Mouse (Mus musculus) heart, adult 18-20 months (tissue): ENCODE results near the gene Kmt5a. TPM values are rescaled to one million over a fixed set of nuclear protein-coding genes. Genes with fewer than 3 reads are reported as not detected.
"Not testable (repeated sequence)": the region's sequence is repeated elsewhere in the genome, so short reads cannot be mapped to it uniquely, and the experiment has no call there.

ENCODE experiments used
- DNase-seq, 2 experiments: peaks; one replicate each; pipeline ENCODE4 v3.0.0; 2021 to 2022; ENCODE audit warnings: mixed read lengths in 1 of 2
- total RNA-seq, 2 experiments: library from RNA; stranded (reverse); gene quantifications; 2 replicates each; pipeline ENCODE4 v1.2.3; 2021

Gene Kmt5a
- total RNA-seq, 2 experiments from 2014 or later = 205 to 229 TPM

GRCm38 (mm10) chr5:124445621-124446293, 6.0 kb downstream of the Kmt5a start:
- peak; percentile 55 to 70 for DNase-seq

GRCm38 (mm10) chr5:124446301-124446881, 6.7 kb downstream of the Kmt5a start:
- DNase-seq = peak; percentile 74 to 88

GRCm38 (mm10) chr5:124449494-124449893, 9.8 kb downstream of the Kmt5a start:
- peak; percentile 45 to 52 for DNase-seq

DNA sequence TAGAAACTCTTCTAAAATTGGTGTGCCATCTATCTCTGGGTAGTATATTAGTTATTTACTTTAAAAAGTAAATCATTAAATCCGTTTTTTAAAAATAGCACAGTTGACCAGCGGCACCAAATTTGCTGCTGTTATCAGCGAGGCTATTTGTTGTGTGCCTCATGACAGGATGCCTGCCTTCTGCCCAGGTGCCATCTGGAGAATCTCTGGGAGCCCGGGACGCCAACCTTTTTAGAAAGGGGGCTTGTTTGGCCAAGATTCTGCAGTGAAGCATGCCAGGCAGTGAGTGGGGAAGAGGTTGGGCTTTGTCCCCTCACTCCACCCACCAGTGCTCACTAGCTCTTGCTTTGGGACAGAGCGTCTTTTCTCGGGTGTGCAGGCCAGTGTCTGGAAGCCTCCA, 10.3 kb downstream of the Kmt5a start:
- peak in 1 of 2 experiments; percentile 70 for DNase-seq

GRCm38 (mm10) chr5:124450641-124451340, 11.1 kb downstream of the Kmt5a start:
- DNase-seq = peak in 1 of 2 experiments; percentile 60

DNA sequence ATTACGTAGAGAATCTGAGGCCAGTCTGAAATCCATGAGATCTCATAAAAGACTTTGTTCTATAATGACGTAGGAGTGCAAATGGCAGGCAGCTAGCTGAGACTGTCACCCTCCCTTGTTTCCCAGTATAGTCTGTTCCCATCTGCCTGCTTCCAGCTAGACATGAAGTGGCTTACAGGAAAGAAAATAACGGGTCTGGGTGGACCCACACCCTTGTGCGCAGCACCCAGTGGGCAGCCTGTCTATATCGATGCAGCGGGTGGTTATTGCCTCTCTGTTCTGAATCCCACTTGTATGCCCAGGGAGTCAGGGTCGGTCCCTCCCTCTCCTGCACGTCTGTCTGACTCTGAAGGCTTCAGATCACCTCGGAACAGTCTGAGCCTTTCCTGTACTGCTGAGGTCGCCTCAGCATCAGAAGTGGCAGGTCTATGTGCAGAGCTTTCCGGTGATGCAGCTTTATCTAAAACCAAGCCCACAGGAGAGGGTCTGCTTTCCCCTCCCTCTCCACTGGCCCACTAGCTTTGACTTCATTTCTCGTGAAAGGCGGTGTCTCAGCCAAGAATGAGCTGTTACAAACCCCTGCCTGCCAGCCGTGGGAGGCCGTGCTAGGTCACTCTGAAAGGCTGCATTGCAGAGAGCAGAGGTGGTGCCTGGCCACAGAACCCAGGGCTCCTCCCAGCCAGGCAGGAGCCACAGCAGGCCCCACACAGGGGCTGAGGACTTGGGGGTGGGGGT, 12.9 kb downstream of the Kmt5a start:
- peak; percentile 36 to 39 for DNase-seq

DNA sequence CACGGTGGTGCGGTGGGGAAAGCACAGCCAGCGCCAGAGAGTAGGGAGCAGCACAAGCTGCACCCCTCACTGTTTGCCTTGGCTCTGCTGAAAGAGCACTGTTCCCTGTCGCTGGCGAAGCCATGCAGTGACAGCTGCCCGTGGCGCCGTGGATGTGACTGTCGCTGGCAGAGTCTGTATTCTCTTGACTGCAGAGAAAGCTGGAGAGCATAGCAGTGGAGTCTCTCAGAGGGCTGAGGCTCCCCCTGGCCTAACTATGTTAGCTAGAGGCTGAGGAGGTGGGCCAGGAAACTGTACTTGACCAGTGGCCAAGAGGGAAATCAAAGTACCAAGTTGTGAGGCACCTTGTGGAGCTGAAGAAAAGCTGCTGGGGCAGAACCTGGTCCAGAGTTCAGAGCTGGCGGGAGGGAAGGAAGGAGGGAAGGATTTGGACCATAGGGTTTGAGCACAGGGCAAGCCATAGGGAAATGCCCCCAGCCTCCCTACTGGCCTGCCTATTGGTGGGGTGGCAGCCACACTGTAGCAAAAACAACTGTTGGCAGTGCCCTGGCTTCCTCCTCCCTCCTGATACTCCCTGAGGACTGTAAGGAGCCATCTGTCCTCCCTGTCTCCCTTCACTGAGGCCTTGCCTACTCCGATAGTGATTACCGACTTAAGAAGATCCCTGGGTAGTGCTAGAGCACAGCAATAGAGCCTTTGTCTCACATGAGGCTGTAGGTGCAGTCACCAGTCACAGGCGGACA, 13.8 kb downstream of the Kmt5a start:
- DNase-seq = peak in 1 of 2 experiments; percentile 41

- no peak for DNase-seq
Observed at GRCm38 (mm10) chr5:124454082-124454419, 14.3 kb downstream of the Kmt5a start.

- no peak for DNase-seq
Observed at GRCm38 (mm10) chr5:124456762-124457161, 17.0 kb downstream of the Kmt5a start.

DNA sequence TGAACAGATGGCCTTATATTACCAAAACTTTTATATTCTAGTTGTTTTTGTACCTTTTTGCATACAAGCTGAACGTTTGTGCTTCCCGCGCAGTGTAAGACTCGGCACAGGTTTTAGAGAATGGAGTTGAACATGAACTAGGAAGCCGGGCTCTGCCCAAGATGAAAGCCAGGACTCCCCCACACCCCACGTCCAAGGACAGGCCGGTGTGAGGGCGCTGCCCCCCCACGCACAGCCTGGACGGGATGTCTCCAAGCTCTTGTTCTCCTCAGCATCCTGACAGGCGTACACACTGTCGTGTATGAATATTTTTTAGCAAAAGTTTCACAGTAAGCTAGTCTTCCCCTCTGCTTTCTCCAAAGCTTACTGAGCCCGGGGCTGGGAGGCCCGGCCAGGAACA, 21.2 kb downstream of the Kmt5a start:
- DNase-seq = not testable (repeated sequence)

GRCm38 (mm10) chr5:124462297-124463025, 22.7 kb downstream of the Kmt5a start:
- DNase-seq = no peak

DNA sequence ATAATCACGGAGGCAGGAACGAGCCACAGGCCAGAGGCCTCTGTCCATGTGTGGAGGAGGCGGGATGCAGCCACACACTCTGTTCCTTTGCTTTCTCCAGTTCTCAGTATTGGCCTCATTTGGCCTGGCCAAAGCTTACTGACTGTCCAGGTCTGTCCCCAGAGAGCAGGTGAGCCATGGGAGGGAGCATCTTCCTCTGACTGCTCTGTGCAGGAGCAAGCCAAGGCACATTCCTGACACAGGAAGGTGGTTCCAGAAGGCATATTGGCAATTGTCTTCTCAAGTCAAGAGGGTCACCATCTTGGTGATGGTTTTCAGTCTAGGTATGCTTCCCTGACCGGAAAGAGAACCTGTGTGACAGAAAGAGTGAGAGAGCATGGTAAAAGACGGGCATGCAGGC, 23.7 kb downstream of the Kmt5a start:
- no peak for DNase-seq

DNA sequence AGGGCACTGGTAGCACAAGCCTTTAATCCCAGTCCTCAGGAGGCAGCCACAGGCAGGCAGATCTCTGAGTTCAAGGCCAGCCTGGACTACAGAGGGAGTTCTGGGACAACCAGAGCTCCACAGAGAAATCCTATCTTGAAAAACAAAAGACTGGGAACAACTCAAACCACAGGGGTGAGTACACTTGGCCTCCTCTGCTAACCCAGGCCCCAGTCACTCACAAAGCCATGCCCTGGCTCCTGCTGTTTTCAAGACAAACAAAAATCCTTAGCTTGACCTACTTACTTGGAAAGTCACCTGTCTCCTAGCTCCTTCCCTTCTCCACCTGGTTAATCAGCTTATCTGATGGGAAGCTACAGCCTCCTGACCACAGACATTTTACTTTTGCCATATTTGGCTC, 25.2 kb downstream of the Kmt5a start:
- no peak for DNase-seq

GRCm38 (mm10) chr5:124467766-124468165, 28.0 kb downstream of the Kmt5a start:
- DNase-seq = no peak

DNA sequence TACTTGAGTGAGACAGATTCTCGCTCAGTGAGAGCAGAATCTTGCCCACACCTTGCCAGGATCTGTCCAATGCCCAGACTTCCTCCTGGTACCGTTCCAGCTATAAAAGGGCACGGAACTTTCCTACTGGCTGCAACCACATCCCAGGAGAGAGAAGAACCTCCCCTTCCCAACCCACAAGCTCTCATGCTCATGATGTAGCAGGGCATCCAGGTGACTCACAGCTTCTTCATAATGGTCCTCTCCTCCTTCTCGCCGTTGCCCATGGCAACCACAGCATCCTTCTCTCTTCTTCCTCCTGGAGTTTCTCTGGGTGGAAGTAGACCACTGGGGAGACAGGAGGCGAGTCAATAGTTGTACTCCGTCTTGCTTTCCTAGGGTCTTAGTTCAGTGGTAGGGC, 28.6 kb downstream of the Kmt5a start:
- DNase-seq = no peak

DNA sequence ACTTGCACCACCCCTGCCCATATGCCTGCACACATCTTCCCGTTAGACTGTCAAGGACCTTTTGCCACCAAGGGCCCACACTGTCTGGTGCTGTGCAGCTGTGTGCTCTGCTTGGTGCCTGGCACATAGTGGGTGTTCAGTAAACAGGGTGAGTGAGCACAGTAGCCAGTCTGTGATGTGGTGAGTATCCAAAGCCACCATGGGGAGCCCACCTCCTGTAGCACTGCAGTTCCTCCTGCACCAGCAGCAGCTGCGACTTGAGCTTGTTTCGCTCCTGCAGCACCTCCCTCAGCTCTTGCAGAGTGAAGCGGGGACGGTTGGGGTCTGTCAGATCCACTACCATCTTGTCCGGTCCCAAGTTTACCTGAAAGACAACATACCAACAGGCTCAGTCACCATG, 29.8 kb downstream of the Kmt5a start:
- DNase-seq = no peak

- no peak for DNase-seq
Observed at GRCm38 (mm10) chr5:124470591-124471171, 31.0 kb downstream of the Kmt5a start.

- no peak for DNase-seq
Observed at GRCm38 (mm10) chr5:124478873-124479204, 39.1 kb downstream of the Kmt5a start.

DNA sequence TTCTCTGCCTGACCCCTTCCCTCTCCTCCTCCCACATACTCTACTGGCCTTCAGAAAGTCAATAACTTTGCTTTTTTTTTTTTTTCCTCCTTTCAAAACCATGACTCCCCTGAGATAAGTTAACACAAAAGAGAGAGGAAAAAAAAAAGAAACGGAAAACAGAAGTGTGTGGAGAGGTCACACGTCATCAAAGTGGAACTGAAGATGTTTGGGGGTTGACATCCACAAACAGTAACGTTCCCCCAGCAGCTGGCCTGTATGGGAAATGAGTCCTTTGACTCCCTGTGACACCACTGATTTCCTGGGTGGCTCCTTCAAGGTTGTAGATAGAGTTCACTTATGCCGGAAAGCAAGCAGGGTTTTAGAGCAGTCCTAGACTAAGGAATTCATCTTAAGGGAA, 40.4 kb downstream of the Kmt5a start:
- DNase-seq = peak in 1 of 2 experiments; percentile 32

DNA sequence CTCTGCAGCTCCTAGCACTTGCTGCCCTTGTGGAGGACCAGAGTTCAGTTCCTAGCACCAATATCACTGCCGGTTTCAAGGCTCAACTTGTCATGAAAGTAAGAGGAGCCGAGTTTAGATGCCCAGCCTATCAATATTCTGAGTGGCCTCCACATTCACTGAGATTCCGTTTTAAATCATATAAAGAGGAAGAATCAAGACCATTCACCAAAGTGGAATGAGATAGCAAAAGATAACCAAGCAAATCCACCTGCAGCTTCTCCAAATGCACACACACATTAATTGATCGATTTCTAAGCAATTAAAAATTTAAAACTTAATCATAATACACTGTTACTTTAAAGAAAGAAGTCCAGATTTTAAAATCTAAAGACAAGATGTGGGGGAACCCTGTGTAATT, 42.0 kb downstream of the Kmt5a start:
- DNase-seq = no peak

GRCm38 (mm10) chr5:124482436-124482965, 42.8 kb downstream of the Kmt5a start:
- peak; percentile 40 to 78 for DNase-seq
